Mouse (Mus musculus) macrophage (primary cell): Measurements from ENCODE around the gene Rapgefl1. TPM values are rescaled to one million over a fixed set of nuclear protein-coding genes. Genes with fewer than 3 reads are reported as not detected.

Source experiments
- H3K27ac ChIP-seq: fragments of 350-480 bp; formaldehyde crosslinking; 2 replicates; pipeline ENCODE4 v1.9.0; 2021
- H3K36me3 ChIP-seq: fragments of 350-480 bp; formaldehyde crosslinking; 2 replicates; pipeline ENCODE4 v1.9.0; 2021; ENCODE audit errors: inconsistent target
- H3K4me3 ChIP-seq: fragments of 350-480 bp; formaldehyde crosslinking; 2 replicates; pipeline ENCODE4 v1.9.0; 2021; ENCODE audit errors: inconsistent target
- H3K79me2 ChIP-seq: fragments of 350-480 bp; formaldehyde crosslinking; 2 replicates; pipeline ENCODE4 v1.9.0; 2021; ENCODE audit errors: inconsistent target
- WGBS: methylation state at CpG from one replicate; pipeline ENCODE4 v1.1.7; 2026; ENCODE audit warnings: inconsistent platforms; ENCODE audit not compliant: missing documents; 5-methylcytosine and 5-hydroxymethylcytosine counted together
- polyA plus RNA-seq: library from polyadenylated mRNA; stranded (reverse); fragments of 250-400 nt; gene quantifications from 3 replicates; pipeline ENCODE4 v1.2.4, GENCODE M21; 2018; ENCODE audit warnings: inconsistent platforms

Gene Rapgefl1
- polyA plus RNA-seq, 1 experiment from 2014 or later, result 0.23 TPM

DNA sequence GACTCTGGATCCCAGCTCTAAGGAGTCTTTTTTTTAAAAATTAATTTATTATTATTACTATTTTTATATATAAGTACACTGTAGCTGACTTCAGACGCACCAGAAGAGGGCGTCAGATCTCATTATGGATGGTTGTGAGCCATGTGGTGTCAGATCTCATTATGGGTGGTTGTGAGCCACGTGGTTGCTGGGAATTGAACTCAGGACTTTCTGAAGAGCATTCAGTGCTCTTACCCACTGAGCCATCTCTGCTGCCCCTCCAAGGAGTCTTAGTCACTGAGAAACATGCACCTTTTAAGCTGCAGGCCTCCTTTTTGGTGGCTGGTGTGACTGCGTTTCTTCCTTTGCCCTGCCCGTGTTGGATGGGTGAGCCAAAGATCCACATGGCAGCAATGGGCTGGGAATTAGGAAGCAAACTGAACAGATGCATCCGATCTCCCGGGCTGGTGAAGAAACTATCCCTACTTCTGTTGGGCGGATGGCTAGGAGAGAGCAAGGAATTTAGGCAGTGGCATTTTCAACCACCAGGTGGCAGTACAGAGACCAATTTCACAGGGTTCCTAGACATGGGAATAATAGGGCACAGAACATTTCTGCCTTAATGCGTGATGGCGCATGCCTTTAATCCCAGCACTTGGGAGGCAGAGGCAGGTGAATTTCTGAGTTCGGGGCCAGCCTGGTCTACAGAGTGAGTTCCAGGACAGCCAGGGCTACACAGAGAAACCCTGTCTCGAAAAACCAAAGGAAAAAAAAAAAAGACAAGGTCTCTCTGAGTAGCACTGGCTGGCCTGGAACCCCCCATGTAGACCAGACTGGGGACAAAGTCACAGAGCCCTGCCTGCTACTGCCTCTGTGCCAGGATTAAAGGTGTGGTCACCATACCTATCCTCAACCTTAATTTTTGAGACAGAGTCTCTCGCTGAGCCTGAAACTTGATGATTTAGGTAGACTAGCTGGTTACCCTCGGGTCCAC, 22.5 kb downstream of the Rapgefl1 start:
- Histone ChIP-seq H3K79me2 (peaks cover 4% of the 10 kb centered on the region), H3K4me3 (no peak overlapping the region), H3K27ac (no peak overlapping the region), H3K36me3 (no peaks in the 10 kb centered on the region)
- WGBS, result 41% methylated on average over 12 of the region's 14 CpGs

DNA sequence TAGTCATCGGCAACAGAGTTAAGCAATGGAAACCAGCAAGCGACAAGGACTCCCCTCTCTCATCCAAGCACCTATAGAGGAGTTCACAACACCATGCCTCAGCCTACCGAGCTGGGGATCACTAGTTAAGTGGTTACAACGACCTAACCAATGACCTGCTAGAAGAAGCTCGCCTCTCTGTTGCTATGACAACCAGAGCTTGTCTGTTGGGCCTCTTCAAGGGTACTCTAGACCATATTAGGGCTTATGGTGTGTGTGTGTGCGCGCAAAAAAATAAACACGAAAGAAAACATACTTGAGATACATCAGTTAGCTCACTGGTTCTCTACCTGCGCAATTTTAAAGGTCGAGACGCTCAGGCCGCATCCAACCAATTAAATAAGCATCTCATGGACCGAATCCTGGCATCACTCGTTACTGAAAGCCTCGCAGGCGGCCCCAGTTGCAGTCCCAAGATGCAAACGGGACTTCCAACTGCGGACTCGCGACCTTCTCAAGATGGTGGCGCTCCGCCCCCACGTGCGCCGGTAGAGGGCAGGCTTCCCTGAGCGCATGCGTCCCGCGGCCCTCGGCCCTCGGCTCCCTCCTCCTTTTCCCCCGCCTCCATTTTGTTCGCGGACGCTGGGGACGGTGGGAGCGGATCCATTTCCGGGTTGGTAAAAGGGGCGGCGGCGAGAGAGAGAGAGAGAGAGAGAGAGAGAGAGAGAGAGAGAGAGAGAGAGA, 26.6 kb downstream of the Rapgefl1 start, which contains the start of gene Wipf2:
Gene Wipf2, plus strand, starts transcription at position 611 of the 723 bp plus-strand sequence.
- peak within 1 kb of the TSS; percentile 27; the same call in 1 of the 2 replicates for H3K27ac ChIP-seq
- peak within 1 kb of the TSS; percentile 76 for H3K4me3 ChIP-seq
- 12% methylated on average over 33 of the region's 41 CpGs for WGBS
- H3K79me2 ChIP-seq, result peaks cover 45% of the 10 kb centered on the region
- peaks cover 9% of the 10 kb centered on the region; the same call in 1 of the 2 replicates for H3K36me3 ChIP-seq

DNA sequence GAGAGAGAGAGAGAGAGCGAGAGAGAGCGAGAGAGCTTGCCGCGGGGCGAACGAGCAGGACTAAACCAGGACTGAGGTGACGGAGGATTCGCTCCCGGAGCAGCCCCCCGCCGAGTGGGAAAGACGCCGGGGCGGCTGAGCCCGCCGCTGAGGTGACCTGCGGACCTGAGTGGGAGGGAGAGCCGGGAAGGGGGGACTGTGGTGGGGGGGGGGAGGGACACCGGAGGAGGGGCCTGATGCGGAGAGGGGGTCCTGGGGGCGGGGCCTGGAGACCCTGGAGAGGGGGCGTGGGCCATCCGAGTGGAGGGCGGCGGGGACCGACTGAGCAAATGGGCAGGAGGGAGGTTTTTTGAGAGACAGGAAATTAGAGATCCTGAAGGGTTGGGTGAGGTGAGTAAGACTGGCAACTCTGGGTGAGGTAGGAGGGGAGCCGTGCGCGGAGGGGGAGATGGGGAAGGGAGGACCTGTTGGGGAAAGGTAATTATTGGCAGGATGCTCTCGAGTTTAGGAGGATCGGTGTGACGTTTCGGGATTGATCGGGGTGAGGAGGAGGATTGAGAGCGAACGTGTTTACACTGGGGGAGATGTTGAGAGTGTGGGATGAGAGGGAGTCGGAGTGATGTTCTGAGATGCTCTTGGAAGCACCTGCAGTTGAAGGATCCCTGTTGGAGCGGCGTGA, 27.3 kb downstream of the Rapgefl1 start:
- H3K79me2 ChIP-seq, result peaks cover 52% of the 10 kb centered on the region
- peak overlapping the region; percentile 27; the same call in 1 of the 2 replicates for H3K27ac ChIP-seq
- peaks cover 9% of the 10 kb centered on the region; the same call in 1 of the 2 replicates for H3K36me3 ChIP-seq
- WGBS, result 1% methylated on average over 33 of the region's 39 CpGs
- peak overlapping the region; percentile 76 for H3K4me3 ChIP-seq

DNA sequence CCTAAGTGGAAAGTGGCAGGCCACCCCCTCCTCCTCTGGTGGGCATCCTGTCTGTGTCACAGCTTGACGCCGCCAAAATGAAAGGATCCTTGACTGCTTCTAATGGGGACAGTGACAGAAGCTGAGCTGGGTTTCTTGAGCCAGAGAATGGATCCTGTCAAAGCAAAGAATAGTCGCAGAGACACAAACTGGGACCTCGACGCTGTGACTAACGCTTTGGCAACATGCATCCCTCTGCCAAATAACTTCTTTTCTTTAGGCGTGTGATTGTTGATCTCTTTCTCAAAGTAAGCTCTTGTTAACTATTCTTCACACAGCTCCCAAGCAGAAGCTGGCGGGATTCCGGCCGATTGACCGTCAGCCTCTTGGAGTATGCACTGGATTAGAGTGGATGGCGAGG, 30.7 kb downstream of the Rapgefl1 start:
- Histone ChIP-seq H3K4me3 (no peak overlapping the region), H3K79me2 (peaks cover 84% of the 10 kb centered on the region), H3K36me3 (peaks cover 9% of the 10 kb centered on the region; the same call in 1 of the 2 replicates), H3K27ac (no peak overlapping the region)
- WGBS, result 94% methylated on average over 12 of the region's 12 CpGs

DNA sequence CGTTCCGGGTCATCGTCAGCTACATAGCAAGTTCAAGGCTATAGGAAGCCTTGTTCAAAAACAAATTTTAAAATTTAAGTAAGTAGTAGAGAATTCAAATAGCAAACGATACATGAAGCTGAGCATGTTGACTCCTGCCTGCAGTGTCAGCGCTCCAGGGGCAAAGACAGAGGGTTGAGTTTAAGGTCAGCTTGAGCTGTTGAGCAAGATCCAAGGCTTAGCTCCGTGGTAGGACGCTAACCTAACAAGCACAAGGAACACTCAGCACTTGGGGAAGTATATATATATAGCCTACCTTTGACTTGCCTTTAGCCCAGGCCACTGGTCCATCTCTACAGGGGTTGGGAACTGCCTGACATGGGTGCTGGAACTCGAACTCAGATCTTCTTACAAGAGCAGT, 33.3 kb downstream of the Rapgefl1 start:
- WGBS, result 79% methylated on average over 8 of the region's 8 CpGs
- H3K27ac ChIP-seq, result no peak overlapping the region
- peaks cover 9% of the 10 kb centered on the region; the same call in 1 of the 2 replicates for H3K36me3 ChIP-seq
- no peak overlapping the region for H3K4me3 ChIP-seq
- H3K79me2 ChIP-seq, result peaks cover 98% of the 10 kb centered on the region

DNA sequence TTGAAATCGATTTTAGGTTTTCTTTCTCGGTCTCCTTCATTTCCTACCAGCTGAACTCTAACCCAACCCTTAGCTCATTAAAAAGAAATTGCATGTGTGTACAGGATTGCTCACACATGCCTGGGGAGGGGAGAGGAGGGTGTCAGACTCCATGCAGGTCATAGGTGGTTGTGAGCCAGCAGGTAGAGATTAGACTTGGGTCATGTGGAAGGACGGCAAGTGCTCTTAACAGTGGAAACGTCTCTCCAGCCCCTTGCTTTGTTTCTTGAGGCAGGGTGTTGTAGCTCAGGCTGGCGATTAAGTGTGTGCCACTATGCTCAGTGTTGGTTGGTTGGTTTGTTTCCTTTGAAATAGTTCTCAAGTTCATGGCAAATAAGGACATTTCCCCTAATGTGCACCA, 34.2 kb downstream of the Rapgefl1 start:
- Histone ChIP-seq H3K4me3 (no peak overlapping the region), H3K36me3 (peaks cover 9% of the 10 kb centered on the region; the same call in 1 of the 2 replicates), H3K79me2 (peaks cover 98% of the 10 kb centered on the region), H3K27ac (no peak overlapping the region)
- WGBS, result 93% methylated on average over 5 of the region's 5 CpGs

DNA sequence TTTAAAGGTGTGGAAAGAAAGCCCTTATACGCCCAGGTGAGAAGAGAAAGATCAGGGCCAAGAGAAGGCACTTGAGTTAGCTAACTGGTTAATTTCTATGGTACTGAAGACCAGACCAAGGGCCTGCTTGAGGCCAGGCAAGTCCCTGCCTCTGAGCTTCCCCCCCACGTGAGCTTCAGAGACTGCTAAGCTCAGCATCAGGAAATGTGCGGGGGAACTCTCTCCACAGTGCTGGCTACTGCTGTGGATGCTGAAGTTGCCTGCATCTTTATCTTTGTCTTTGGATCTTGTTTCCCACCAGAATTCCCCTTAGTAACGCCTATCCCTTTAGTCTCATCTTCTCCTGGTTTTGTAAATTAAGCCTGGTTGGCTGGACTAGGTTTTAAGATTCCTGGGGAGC, 34.8 kb downstream of the Rapgefl1 start:
- peaks cover 9% of the 10 kb centered on the region; the same call in 1 of the 2 replicates for H3K36me3 ChIP-seq
- 89% methylated on average over 4 of the region's 4 CpGs for WGBS
- no peak overlapping the region for H3K27ac ChIP-seq
- no peak overlapping the region for H3K4me3 ChIP-seq
- H3K79me2 ChIP-seq, result peaks cover 98% of the 10 kb centered on the region

DNA sequence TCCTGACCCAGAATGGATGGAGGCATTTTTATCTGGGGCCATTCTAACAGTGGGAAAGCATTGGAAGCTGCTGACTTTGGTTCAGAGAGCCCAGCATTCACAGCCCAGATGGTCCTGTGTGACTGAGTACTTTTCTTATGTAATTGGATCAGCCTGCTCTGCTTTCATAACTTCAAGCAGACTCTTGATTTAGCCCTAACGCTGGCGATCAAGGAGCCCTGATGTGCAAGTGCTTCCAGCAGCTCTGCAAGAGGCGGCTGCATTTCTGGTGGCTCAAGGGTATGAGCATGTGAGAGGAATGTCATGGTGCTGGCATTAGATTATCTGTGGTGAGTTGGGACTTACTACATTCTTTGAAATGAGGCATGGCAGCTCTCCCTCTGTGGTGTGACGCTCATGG, 35.5 kb downstream of the Rapgefl1 start:
- 90% methylated on average over 4 of the region's 4 CpGs for WGBS
- Histone ChIP-seq H3K36me3 (peaks cover 9% of the 10 kb centered on the region; the same call in 1 of the 2 replicates), H3K79me2 (peaks cover 98% of the 10 kb centered on the region), H3K4me3 (no peak overlapping the region), H3K27ac (no peak overlapping the region)

DNA sequence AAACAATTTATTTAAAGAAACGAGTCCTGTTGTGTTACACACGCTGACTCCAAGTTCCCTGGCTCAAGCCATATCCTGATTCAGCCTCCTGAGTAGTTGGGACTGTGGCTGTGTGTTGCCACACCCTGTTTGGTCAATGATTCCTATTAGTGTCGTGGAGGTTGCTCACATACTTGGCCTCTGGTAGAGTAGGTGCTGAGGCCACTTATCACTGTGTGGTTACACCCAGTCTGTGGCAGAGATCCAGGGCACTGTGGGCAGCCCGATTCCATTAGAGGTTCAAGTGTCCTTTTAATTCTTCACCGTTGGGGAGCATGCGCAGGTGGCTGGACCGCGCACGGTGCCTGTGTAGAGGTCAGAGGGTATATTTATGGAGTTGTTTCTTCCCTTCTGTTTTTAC, 37.3 kb downstream of the Rapgefl1 start:
- WGBS, result 84% methylated on average over 9 of the region's 9 CpGs
- Histone ChIP-seq H3K79me2 (peaks cover 98% of the 10 kb centered on the region), H3K36me3 (no peaks in the 10 kb centered on the region)

DNA sequence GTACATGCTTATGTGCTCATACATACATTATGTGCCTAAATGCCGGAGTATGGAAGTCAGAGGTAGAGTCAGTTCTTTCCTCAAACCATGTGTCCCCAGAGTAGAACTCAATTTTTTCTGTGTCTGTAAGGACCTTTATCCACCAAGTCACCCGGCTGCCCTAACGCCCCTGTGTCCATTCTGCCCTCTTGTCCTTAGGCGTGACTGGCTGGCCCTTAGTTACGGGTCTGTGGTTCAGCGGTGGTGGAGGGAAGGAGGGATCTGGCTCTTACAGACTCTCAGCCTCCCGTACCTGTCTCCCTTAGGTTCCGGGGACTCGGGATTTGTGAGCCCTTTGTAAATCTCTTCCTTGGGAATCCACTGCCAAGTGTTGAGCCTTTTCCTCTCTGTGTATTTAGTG, 40.4 kb downstream of the Rapgefl1 start:
- H3K36me3 ChIP-seq, result no peaks in the 10 kb centered on the region; the same call in 1 of the 2 replicates
- H3K79me2 ChIP-seq, result peaks cover 97% of the 10 kb centered on the region
- H3K4me3 ChIP-seq, result no peak overlapping the region
- no peak overlapping the region for H3K27ac ChIP-seq
- 90% methylated on average over 9 of the region's 9 CpGs for WGBS

More for the DNA sequence above, 37.3 kb downstream of the Rapgefl1 start:
- H3K4me3 ChIP-seq, result no peak overlapping the region
- no peak overlapping the region for H3K27ac ChIP-seq

DNA sequence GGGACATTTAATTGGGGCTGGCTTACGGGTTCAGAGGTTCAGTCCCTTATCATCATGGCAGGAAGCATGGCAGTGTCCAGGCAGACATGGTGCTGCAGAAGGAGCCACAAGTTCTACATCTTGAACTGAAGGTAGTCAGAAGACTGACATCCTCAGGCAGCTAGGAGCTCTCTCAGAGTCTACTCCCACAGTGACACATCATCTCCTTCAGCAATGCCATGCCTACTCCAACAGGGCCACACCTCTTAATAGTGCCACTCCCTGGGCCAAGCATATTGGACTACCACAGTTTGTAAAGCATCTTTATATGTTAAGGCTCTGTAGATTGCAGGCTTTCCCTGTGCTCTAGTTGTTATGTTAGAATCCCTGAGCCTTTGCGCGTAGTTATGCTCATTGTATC, 51.1 kb downstream of the Rapgefl1 start:
- 98% methylated on average over 3 of the region's 3 CpGs for WGBS
- Histone ChIP-seq H3K79me2 (peaks cover 18% of the 10 kb centered on the region), H3K4me3 (no peak overlapping the region), H3K27ac (no peak overlapping the region), H3K36me3 (peaks cover 61% of the 10 kb centered on the region)

DNA sequence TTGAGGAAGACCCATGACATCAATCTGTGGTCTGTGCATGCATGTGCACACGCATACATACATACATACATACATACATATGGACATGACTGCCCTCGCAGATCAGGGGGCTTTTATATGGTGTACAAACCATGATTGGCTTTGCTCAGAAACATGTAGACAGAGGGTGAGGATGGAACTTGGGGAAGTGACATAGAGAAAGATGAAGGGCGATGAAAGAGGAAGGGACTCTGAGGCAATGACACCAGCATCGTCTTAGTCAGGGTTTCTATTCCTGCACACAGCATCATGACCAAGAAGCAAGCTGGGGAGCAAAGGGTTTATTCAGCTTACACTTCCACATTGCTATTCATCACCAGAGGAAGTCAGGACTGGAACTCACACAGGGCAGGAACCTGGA, 52.5 kb downstream of the Rapgefl1 start:
- peaks cover 75% of the 10 kb centered on the region for H3K36me3 ChIP-seq
- 49% methylated on average over 4 of the region's 4 CpGs for WGBS
- no peak overlapping the region for H3K4me3 ChIP-seq
- H3K79me2 ChIP-seq, result peaks cover 5% of the 10 kb centered on the region; the same call in 1 of the 2 replicates
- H3K27ac ChIP-seq, result peak overlapping the region; percentile 13; the same call in 1 of the 2 replicates

DNA sequence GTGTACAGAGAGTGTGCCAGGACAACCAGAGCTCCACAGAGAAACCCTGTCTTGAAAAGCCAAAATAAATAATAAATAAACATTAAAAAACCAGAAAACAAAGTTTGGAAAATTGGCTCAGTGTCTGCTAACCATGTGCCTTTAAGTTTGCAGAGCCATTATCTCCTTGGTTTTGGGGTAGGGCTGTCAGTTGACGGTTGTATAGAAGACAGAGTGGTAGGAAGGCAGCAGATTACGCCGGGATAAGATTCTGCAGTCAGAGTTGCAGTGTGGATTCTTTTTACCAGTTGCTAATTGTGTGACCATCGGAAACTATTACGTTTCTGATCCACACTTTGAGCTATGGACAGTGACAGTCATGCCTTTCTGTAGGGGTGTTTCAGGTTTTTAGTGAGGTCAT, 53.4 kb downstream of the Rapgefl1 start:
- Histone ChIP-seq H3K79me2 (no peaks in the 10 kb centered on the region), H3K27ac (no peak overlapping the region; the same call in 1 of the 2 replicates), H3K4me3 (no peak overlapping the region), H3K36me3 (peaks cover 74% of the 10 kb centered on the region)
- WGBS, result 100% methylated on average over 5 of the region's 5 CpGs

DNA sequence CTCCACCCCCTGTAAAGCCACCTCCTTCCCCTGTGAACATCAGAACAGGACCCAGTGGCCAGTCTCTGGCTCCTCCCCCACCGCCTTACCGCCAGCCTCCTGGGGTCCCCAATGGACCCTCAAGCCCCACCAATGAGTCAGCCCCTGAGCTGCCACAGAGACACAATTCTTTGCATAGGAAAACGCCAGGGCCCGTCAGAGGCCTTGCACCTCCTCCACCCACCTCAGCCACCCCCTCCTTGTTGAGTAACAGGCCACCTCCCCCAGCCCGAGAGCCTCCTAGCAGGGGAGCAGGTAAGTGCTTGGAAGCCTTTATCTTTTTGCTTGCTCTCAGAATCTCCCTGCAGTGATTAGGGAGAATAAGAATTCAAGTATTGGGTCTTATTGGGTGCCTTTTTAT, 55.8 kb downstream of the Rapgefl1 start:
- peaks cover 67% of the 10 kb centered on the region for H3K36me3 ChIP-seq

More for the DNA sequence above, 55.8 kb downstream of the Rapgefl1 start:
- no peak overlapping the region for H3K27ac ChIP-seq
- WGBS, result 97% methylated on average over 5 of the region's 5 CpGs
- no peak overlapping the region for H3K4me3 ChIP-seq
- no peaks in the 10 kb centered on the region for H3K79me2 ChIP-seq
